15 mouse cellular contexts compared by ENCODE assay signal in the genomic region with DNA sequence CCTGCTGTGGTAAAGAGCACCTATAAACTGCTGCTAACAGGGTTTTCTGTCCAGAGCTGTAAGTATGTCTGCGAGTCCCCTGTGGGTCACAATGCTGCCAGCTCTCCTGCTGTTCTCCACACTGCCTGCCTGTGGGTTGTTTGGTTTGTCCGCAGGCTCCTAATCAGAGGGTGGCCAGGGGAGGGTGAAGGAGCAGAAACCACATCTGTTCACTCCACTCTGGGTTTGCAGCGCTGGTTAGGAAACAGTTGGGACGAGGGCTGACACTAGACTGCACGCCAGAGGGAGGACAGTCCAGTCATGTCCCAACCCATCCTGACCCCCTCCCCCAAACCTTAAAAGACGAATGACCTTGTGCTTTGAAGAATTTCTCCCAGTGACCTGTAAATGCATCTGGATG. TPM values are rescaled to one million over a fixed set of nuclear protein-coding genes. Genes with fewer than 3 reads are reported as not detected.
DNase-seq lines count a peak whose midpoint lies in the region; ATAC-seq and TF ChIP-seq lines count a peak whose summit lies in the region.
"Had no signal": no experiment of that assay in that cellular context is flagged by ENCODE, and none has a peak within 500 bp of the region (broad histone marks: within the 10 kb centered on the region; RNA-seq: fewer than 3 reads in every experiment).

No protein-coding gene starts in this region.

- peak overlapping the region; percentile 33; the same call in 1 of the 2 replicates for H3K9ac ChIP-seq in embryonic facial prominence, embryonic 13.5 days
- H3K9ac ChIP-seq in liver, embryonic 13.5 days: peak overlapping the region; percentile 62
- no peak overlapping the region for H3K9ac ChIP-seq in neural tube, embryonic 14.5 days (replicated peaks; ENCODE audit: low read depth, low read length)
- H3K9ac ChIP-seq: hindbrain, embryonic 15.5 days had no signal

- peak; percentile 30; the same call in 1 of the 2 replicates for ATAC-seq in embryonic facial prominence, embryonic 13.5 days (ENCODE audit: insufficient number of reproducible peaks, insufficient read depth, low FRiP score, low TSS enrichment, low read depth)
- ATAC-seq in liver, embryonic 13.5 days (ENCODE audit: low read depth): peak; percentile 13; the same call in 1 of the 2 replicates
- ATAC-seq in neural tube, embryonic 14.5 days (ENCODE audit: low read depth): 0 out of 2 replicates have a peak, but pooled peaks have one; percentile 35

- H3K27ac ChIP-seq in embryonic facial prominence, embryonic 13.5 days: no peak overlapping the region; the same call in 1 of the 2 replicates
- H3K27ac ChIP-seq in embryonic facial prominence, embryonic 10.5 days (replicated peaks): no peak overlapping the region
- H3K27ac ChIP-seq in liver, embryonic 13.5 days: peak overlapping the region; percentile 93
- no peak overlapping the region for H3K27ac ChIP-seq in neural tube, embryonic 14.5 days (ENCODE audit: low read depth, low read length)
- H3K27ac ChIP-seq: macrophage had no signal

- H3K27me3 ChIP-seq in embryonic facial prominence, embryonic 13.5 days: no peaks in the 10 kb centered on the region
- no peaks in the 10 kb centered on the region for H3K27me3 ChIP-seq in embryonic facial prominence, embryonic 10.5 days (replicated peaks; ENCODE audit: low read depth, poor library complexity, severe bottlenecking)
- no peaks in the 10 kb centered on the region for H3K27me3 ChIP-seq in liver, embryonic 13.5 days
- H3K27me3 ChIP-seq in neural tube, embryonic 14.5 days (ENCODE audit: control insufficient read depth, insufficient read depth, low read length): no peaks in the 10 kb centered on the region
- H3K27me3 ChIP-seq: hindbrain, embryonic 15.5 days had no signal

- DNase-seq in embryonic facial prominence, embryonic 10.5 days (ENCODE audit: low spot score): no peak
- DNase-seq in lung, postnatal 10 days: peak; percentile 27
- DNase-seq in lung, adult 2 months: no peak
- DNase-seq in liver, embryonic 13.5 days: peak; percentile 33
- DNase-seq in layer of hippocampus, postnatal 14 days (ENCODE audit: low spot score in 2 of 2): no peak
- no peak for DNase-seq in kidney, postnatal 36 days
- DNase-seq: adrenal gland, postnatal 36 days; thymus, adult 2 months had no signal

- peaks cover 26% of the 10 kb centered on the region for H3K4me1 ChIP-seq in embryonic facial prominence, embryonic 13.5 days
- H3K4me1 ChIP-seq in embryonic facial prominence, embryonic 10.5 days: peaks cover 21% of the 10 kb centered on the region
- H3K4me1 ChIP-seq in lung, adult 2 months (ENCODE audit: control insufficient read depth, insufficient read depth, low read length): peaks cover 4% of the 10 kb centered on the region
- H3K4me1 ChIP-seq in liver, embryonic 13.5 days (replicated peaks): peaks cover 85% of the 10 kb centered on the region
- peaks cover 12% of the 10 kb centered on the region; the same call in 1 of the 2 replicates for H3K4me1 ChIP-seq in neural tube, embryonic 14.5 days (ENCODE audit: control insufficient read depth, insufficient read depth, low read length)

- WGBS in embryonic facial prominence, embryonic 13.5 days: 43% methylated on average over 6 of the region's 6 CpGs
- WGBS in embryonic facial prominence, embryonic 10.5 days: 46% methylated on average over 6 of the region's 6 CpGs
- WGBS in lung, adult 2 months: 59% methylated on average over 6 of the region's 6 CpGs
- WGBS in liver, embryonic 13.5 days (ENCODE audit: insufficient replicate concordance): 23% methylated on average over 6 of the region's 6 CpGs
- 41% methylated on average over 6 of the region's 6 CpGs for WGBS in neural tube, embryonic 14.5 days

- H3K4me3 ChIP-seq in embryonic facial prominence, embryonic 13.5 days: no peak overlapping the region
- H3K4me3 ChIP-seq in embryonic facial prominence, embryonic 10.5 days: no peak overlapping the region
- H3K4me3 ChIP-seq in lung, adult 2 months (replicated peaks; ENCODE audit: extremely low read depth, low read depth, low read length): no peak overlapping the region
- no peak overlapping the region for H3K4me3 ChIP-seq in liver, embryonic 13.5 days (replicated peaks)
- no peak overlapping the region for H3K4me3 ChIP-seq in neural tube, embryonic 14.5 days (ENCODE audit: low read depth, low read length)
- H3K4me3 ChIP-seq: hindbrain, embryonic 15.5 days had no signal

- H3K9me3 ChIP-seq in embryonic facial prominence, embryonic 13.5 days: no peaks in the 10 kb centered on the region
- no peaks in the 10 kb centered on the region for H3K9me3 ChIP-seq in embryonic facial prominence, embryonic 10.5 days
- no peaks in the 10 kb centered on the region for H3K9me3 ChIP-seq in liver, embryonic 13.5 days (replicated peaks)
- H3K9me3 ChIP-seq in neural tube, embryonic 14.5 days (ENCODE audit: control insufficient read depth, low read length): no peaks in the 10 kb centered on the region
- H3K9me3 ChIP-seq: hindbrain, embryonic 15.5 days had no signal

- no peak for TF ChIP-seq CTCF in lung, adult 2 months (IDR thresholded peaks at IDR 0.05; ENCODE audit: insufficient read depth, low read length)

- H3K4me2 ChIP-seq in embryonic facial prominence, embryonic 13.5 days: no peak overlapping the region
- peak overlapping the region; percentile 33 for H3K4me2 ChIP-seq in liver, embryonic 13.5 days
- no peak overlapping the region for H3K4me2 ChIP-seq in neural tube, embryonic 14.5 days (ENCODE audit: low read depth, low read length)
- H3K4me2 ChIP-seq: hindbrain, embryonic 15.5 days had no signal

- H3K36me3 ChIP-seq in embryonic facial prominence, embryonic 13.5 days: peaks cover 56% of the 10 kb centered on the region
- peaks cover 61% of the 10 kb centered on the region for H3K36me3 ChIP-seq in embryonic facial prominence, embryonic 10.5 days (replicated peaks)
- peaks cover 91% of the 10 kb centered on the region for H3K36me3 ChIP-seq in liver, embryonic 13.5 days
- no peaks in the 10 kb centered on the region for H3K36me3 ChIP-seq in neural tube, embryonic 14.5 days (ENCODE audit: control insufficient read depth, insufficient read depth, low read length)

- no peak for TF ChIP-seq POLR2A in lung, adult 2 months (IDR thresholded peaks at IDR 0.05; ENCODE audit: borderline replicate concordance, extremely low read depth, low read depth, low read length)

RNA-seq across cellular contexts. Expression of a gene that starts 16.1 kb away (rescaled TPM):
- 25.9 and 32.2 TPM in 2 replicates for polyA plus RNA-seq in embryonic facial prominence, embryonic 13.5 days (2015; fragmentation: Nextera tagmentation; extraction: Ambion mirVana)
- polyA plus RNA-seq in embryonic facial prominence, embryonic 10.5 days (2016; fragmentation: Nextera tagmentation; extraction: Ambion mirVana): 23.0 and 23.6 TPM in 2 replicates
- 65.9 and 73.9 TPM in 2 replicates for polyA plus RNA-seq in lung, adult 2 months (2012; rRNA removed)
- polyA plus RNA-seq in liver, embryonic 13.5 days (2015; fragmentation: Nextera tagmentation; extraction: Ambion mirVana): 32.1 and 40.2 TPM in 2 replicates
- polyA plus RNA-seq in neural tube, embryonic 14.5 days (2014; fragmentation: Nextera tagmentation; extraction: Ambion mirVana): 19.9 and 23.0 TPM in 2 replicates
- 10 to 100 TPM; 42.8 to 46.9 TPM for total RNA-seq in layer of hippocampus, postnatal 14 days (2021)

RNA-seq across cellular contexts. Expression of a gene that starts 27.2 kb away (rescaled TPM):
- polyA plus RNA-seq in embryonic facial prominence, embryonic 13.5 days (2015; fragmentation: Nextera tagmentation; extraction: Ambion mirVana): 8.7 and 9.8 TPM in 2 replicates
- polyA plus RNA-seq in embryonic facial prominence, embryonic 10.5 days (2016; fragmentation: Nextera tagmentation; extraction: Ambion mirVana): 2.8 and 3.5 TPM in 2 replicates
- 27.9 and 45.4 TPM in 2 replicates for polyA plus RNA-seq in lung, adult 2 months (2012; rRNA removed)
- polyA plus RNA-seq in liver, embryonic 13.5 days (2015; fragmentation: Nextera tagmentation; extraction: Ambion mirVana): 6.7 TPM in 2 replicates
- polyA plus RNA-seq in neural tube, embryonic 14.5 days (2014; fragmentation: Nextera tagmentation; extraction: Ambion mirVana): 4.7 and 5.6 TPM in 2 replicates
- total RNA-seq in layer of hippocampus, postnatal 14 days (2021): 1 to 10 TPM; 3.9 TPM

RNA-seq across cellular contexts. Expression of a gene that starts 29.1 kb away (rescaled TPM):
- polyA plus RNA-seq in embryonic facial prominence, embryonic 13.5 days (2015; fragmentation: Nextera tagmentation; extraction: Ambion mirVana): not detected in 2 replicates
- polyA plus RNA-seq in embryonic facial prominence, embryonic 10.5 days (2016; fragmentation: Nextera tagmentation; extraction: Ambion mirVana): not detected in 2 replicates
- polyA plus RNA-seq in lung, adult 2 months (2012; rRNA removed): not detected in 2 replicates
- not detected in 2 replicates for polyA plus RNA-seq in liver, embryonic 13.5 days (2015; fragmentation: Nextera tagmentation; extraction: Ambion mirVana)
- polyA plus RNA-seq in neural tube, embryonic 14.5 days (2014; fragmentation: Nextera tagmentation; extraction: Ambion mirVana): 0.09 and 0.27 TPM in 2 replicates
- total RNA-seq in layer of hippocampus, postnatal 14 days (2021): under 1 TPM; 0.26 to 0.55 TPM
- total RNA-seq: adrenal gland, postnatal 36 days had no signal
- polyA plus RNA-seq: kidney, embryonic 14.5 days; macrophage; neural tube, embryonic 11.5 days had no signal

RNA-seq across cellular contexts. Expression of a gene that starts 35.4 kb away (rescaled TPM):
- not detected in 2 replicates for polyA plus RNA-seq in embryonic facial prominence, embryonic 13.5 days (2015; fragmentation: Nextera tagmentation; extraction: Ambion mirVana)
- 0.09 TPM in 1 of 2 replicates, not detected in the other for polyA plus RNA-seq in embryonic facial prominence, embryonic 10.5 days (2016; fragmentation: Nextera tagmentation; extraction: Ambion mirVana)
- not detected in 2 replicates for polyA plus RNA-seq in lung, adult 2 months (2012; rRNA removed)
- polyA plus RNA-seq in liver, embryonic 13.5 days (2015; fragmentation: Nextera tagmentation; extraction: Ambion mirVana): not detected in 2 replicates
- 2.0 TPM in 1 of 2 replicates, not detected in the other for polyA plus RNA-seq in neural tube, embryonic 14.5 days (2014; fragmentation: Nextera tagmentation; extraction: Ambion mirVana)
- total RNA-seq in layer of hippocampus, postnatal 14 days (2021): not detected
- total RNA-seq: adrenal gland, postnatal 36 days had no signal
- polyA plus RNA-seq: cortical plate, adult 2 months; kidney, embryonic 14.5 days; macrophage; neural tube, embryonic 11.5 days; thymus, adult 2 months had no signal

Comparison
In these comparisons a context has a peak if more than half of its experiments do, and no peak if none do; other contexts are left out.
1. DNase-seq: peak in lung, postnatal 10 days (single experiment) and liver, embryonic 13.5 days (single experiment); none in embryonic facial prominence, embryonic 10.5 days (single experiment), lung, adult 2 months (single experiment), layer of hippocampus, postnatal 14 days (0 of 2) and kidney, postnatal 36 days (0 of 2).
2. Peak in every context shown above with its lines, with median percentiles within 50 percentile points of each other: ATAC-seq.